Mouse (Mus musculus) cerebellum, adult 2 months (tissue): ENCODE results near the gene Dnajb12.

Experiments used
- CTCF ChIP-seq: fragments of 200-500 bp; IDR thresholded peaks from 2 replicates; pipeline ENCODE4 v1.5.1; 2011; ENCODE audit warnings: low read depth, mild to moderate bottlenecking, control low read depth, low read length, moderate library complexity, borderline replicate concordance; ENCODE audit not compliant: insufficient read depth
- POLR2A ChIP-seq: fragments of 200-500 bp; IDR thresholded peaks from 2 replicates; pipeline ENCODE4 v1.6.1; 2011; ENCODE audit warnings: low read length, control low read depth, borderline replicate concordance; ENCODE audit not compliant: insufficient read depth

DNA sequence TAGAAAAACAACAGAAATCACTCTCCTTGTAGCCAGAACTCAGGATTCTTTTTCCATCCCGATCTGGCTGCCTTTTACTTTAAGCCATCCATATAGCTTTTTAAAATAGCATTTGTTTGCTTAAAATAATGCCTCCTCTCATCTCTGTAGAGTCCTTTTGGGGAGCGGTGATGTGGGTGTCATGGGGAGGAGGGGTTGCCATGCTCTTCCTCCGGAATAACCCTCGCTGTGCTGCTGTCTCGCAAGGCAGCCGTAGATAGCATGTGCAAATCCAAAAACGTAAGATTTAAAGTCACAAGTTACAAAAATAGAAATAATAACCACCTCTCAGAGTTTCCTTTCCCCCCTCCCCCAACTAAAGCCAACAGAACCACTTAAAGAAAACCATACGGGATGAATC, 37.9 kb upstream of the Dnajb12 start:
- TF ChIP-seq POLR2A (no peak), CTCF (no peak)
